Mouse (Mus musculus) lung, adult 2 months (tissue): Measurements from ENCODE around the gene Cmss1. TPM values are rescaled to one million over a fixed set of nuclear protein-coding genes. Genes with fewer than 3 reads are reported as not detected.

Experiments
- DNase-seq: peaks from one replicate; pipeline ENCODE4 v3.0.0; 2022
- H3K4me1 ChIP-seq: fragments of 200-500 bp; 2 replicates; pipeline ENCODE4 v1.6.1; 2011; ENCODE audit warnings: low read length; ENCODE audit not compliant: control insufficient read depth, insufficient read depth
- H3K4me3 ChIP-seq: fragments of 200-500 bp; replicated peaks from 2 replicates; pipeline ENCODE3; 2011; ENCODE audit warnings: low read depth, mild to moderate bottlenecking, control low read depth, low read length; ENCODE audit errors: extremely low read depth
- CTCF ChIP-seq: fragments of 200-500 bp; IDR thresholded peaks from 2 replicates; pipeline ENCODE4 v1.5.1; 2011; ENCODE audit warnings: mild to moderate bottlenecking, low read length, control low read depth; ENCODE audit not compliant: insufficient read depth
- POLR2A ChIP-seq: fragments of 200-500 bp; IDR thresholded peaks from 2 replicates; pipeline ENCODE4 v1.6.1; 2011; ENCODE audit warnings: low read depth, mild to moderate bottlenecking, control low read depth, low read length, borderline replicate concordance; ENCODE audit errors: extremely low read depth
- WGBS: fragments of 180-500 bp; shearing (Covaris S2); methylation state at CpG from one replicate; pipeline ENCODE4 v1.1.7; 2018; 5-methylcytosine and 5-hydroxymethylcytosine counted together
- polyA plus RNA-seq: library from polyadenylated mRNA; depleted of rRNA; stranded (reverse); fragments of >200 nt; gene quantifications from 2 replicates; pipeline ENCODE4 v1.2.3, GENCODE M21; 2012

Cmss1 gene
- polyA plus RNA-seq, 1 experiment, result 8.0 TPM

DNA sequence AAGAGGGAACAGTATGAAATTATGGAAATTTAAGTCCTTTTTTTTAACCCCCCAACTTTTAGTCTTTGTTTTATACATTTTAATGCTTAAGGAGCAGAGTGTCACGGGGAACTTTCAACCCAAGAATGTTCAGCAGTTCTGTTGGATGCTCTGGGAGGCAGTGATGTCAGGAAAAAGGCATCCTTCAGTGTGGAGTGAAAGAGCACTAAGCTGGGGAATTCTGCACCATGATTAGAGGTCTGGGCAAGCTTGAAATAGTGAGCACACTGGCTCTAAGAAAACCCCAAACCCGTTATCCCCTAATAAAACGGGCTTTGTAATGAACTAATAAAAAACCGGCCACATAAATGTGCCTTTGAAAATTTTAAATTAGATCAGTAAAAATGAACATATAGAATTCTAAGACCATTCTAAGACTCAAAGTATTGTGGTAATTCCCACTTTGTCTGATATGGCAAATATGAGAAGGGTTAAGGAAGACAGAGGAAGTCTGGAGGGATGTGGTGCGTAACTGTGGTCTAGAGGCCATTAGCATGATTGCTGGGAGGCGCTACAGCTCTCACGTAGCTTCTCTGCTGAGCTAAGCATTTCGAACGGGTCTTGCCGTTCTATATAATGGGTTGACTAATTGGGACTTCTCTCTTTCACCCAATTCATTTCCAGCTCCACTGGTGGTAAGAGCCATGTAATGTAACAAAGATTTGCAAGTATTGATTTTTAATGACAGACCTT, 165.8 kb downstream of the Cmss1 start:
- Histone ChIP-seq H3K4me1 (no peaks in the 10 kb centered on the region; the same call in 1 of the 2 replicates), H3K4me3 (no peak overlapping the region)
- TF ChIP-seq POLR2A, result no peak
- no peak for TF ChIP-seq CTCF
- whole genome bisulfite sequencing, result 81% methylated on average over 10 of the region's 10 CpGs
- DNase-seq, result no peak

DNA sequence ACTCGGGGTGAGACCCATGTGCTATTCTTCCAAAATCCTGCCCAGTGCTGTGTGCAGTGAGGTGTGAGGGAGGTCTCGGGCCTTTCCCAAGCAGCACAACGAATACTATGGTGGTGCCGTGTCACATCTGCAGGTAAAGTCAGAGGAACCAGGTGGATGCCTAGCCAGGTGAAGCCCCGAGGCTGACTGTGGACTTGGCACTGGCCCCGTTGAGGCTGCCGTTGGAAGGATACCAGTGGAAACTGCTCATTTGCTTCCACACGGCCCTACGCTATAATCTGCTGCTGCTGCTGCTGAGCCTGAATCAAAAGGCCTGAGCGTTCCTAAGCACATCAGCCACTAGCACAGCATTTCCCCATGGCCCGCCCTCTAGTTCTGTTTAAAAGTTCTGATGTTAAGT, 167.5 kb downstream of the Cmss1 start:
- Histone ChIP-seq H3K4me3 (no peak overlapping the region), H3K4me1 (peaks cover 2% of the 10 kb centered on the region; the same call in 1 of the 2 replicates)
- no peak for DNase-seq
- WGBS, result 84% methylated on average over 11 of the region's 11 CpGs
- TF ChIP-seq POLR2A (no peak), CTCF (no peak)

DNA sequence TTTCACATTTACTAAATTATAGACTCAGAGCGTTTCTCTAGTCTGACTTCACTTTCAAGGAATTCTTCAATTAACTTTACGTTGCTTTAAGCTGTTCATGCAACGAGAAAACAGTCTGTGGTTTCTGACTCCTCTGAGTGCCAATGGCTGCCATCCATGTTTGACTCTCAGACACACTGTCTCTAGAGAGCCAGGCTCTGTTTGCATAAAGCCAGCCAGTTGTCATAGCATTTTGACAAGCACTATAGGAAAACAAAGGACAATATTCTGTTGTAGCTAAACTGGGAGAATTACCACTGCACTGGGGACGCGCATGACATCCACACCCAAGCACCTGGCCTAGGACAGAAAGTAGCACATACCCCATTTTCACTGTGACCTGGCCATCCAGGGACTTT, 168.4 kb downstream of the Cmss1 start:
- DNase-seq, result no peak
- H3K4me1 ChIP-seq, result peaks cover 2% of the 10 kb centered on the region; the same call in 1 of the 2 replicates
- no peak for TF ChIP-seq CTCF
- no peak for TF ChIP-seq POLR2A
- WGBS, result 60% methylated on average over 5 of the region's 5 CpGs
- H3K4me3 ChIP-seq, result no peak overlapping the region

DNA sequence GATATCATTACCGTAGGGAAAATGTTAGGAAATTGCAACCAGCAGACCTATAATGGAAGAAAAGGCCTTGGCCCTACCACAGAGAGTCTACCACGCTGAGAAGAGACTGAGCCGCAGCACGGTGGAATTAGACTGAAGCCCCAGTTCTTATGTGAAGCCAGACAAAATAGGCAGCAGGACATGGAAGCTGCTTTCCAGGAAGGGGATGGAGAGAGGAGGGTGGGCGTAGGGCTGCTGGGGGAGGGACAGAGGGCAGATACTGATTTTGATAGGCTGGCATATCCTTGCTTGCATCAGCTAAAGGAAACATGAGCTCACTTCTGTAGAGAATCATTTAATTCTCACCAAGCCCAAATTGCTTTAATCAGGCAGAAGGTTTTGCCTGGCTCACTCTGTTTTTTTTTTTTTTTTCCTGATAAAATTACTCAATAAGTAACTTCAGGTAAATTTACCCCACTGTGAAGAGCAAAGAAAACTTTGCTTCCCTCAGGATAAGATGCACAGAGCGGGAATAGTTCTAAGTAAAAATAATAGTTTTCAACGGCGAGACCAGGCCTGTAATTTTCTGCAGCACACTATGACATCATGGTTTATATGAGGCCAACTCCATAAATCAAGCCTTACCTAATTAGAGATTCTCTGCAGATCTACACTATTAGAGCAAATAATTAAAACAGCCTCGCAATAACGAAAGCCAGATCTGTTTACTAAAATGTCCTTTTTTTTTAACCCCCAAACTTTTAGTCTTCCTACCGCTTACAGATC, 169.0 kb downstream of the Cmss1 start:
- WGBS, result 71% methylated on average over 11 of the region's 11 CpGs
- DNase-seq, result no peak
- no peak overlapping the region for H3K4me3 ChIP-seq

DNA sequence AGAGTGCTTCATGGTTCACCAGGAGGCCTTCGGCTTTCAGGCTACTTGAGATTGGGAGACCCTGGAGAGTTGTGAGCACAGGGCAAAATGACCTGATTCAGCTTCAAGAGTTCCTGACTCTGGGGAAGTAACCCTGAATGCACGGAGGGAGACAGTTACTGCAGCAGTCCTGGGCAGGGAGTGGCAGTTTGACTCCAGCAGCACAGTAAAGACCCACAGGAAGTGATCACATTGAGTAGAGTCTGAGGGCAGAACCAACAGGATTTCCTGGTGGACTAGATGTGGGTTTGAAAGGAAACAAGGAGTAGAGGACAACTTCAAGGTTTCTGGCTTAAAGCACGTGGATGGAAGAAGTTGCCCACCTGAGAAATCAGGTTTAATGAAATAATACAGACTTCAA, 172.0 kb downstream of the Cmss1 start:
- Histone ChIP-seq H3K4me1 (peaks cover 2% of the 10 kb centered on the region; the same call in 1 of the 2 replicates), H3K4me3 (no peak overlapping the region)
- peak; percentile 41; the same call in 1 of the 2 replicates for TF ChIP-seq POLR2A
- no peak for TF ChIP-seq CTCF
- DNase-seq, result no peak
- WGBS, result 54% methylated on average over 3 of the region's 3 CpGs

More for the DNA sequence above, 169.0 kb downstream of the Cmss1 start:
- TF ChIP-seq CTCF (no peak), POLR2A (no peak)
- peaks cover 2% of the 10 kb centered on the region; the same call in 1 of the 2 replicates for H3K4me1 ChIP-seq

DNA sequence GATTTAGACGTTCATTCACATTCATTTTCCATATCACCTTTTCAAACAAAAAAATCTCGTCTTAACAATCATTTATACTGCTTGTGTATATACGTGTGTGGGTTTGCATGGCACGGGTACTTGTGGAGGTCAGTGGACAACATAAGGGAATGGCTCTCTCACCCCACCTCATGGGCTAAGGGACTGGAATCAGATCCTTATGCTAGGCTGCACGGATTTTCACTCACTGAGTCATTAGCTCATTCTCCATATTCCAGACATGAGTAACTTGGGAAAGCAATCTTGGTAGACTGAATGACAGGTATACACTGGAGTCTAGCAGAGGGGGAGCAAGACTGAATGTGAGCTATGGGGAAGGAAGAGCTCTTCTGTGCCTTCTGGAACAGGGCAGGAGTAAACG, 173.0 kb downstream of the Cmss1 start:
- Histone ChIP-seq H3K4me3 (no peak overlapping the region), H3K4me1 (peaks cover 2% of the 10 kb centered on the region; the same call in 1 of the 2 replicates)
- TF ChIP-seq CTCF, result no peak
- no peak for TF ChIP-seq POLR2A
- 89% methylated on average over 6 of the region's 6 CpGs for WGBS
- DNase-seq, result no peak

DNA sequence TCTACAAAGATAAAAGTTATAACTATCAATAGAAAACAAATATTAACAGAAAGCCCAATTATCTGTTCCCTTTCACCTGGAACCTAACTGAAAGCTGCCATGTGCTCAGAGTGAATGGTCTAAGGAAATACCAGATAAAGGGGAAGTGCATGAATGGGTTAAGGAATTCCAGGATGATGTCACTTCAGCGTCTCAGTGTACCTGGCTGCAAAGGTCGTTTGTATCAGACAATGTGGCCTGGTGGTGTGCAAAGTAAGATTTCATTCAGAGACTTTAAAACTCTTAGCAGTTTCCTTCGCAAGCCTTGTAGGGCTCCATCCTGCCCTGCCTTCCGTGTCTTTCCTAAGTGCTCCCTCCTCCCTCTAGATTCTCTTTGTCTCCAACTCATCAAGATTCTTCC, 173.5 kb downstream of the Cmss1 start:
- DNase-seq, result no peak
- WGBS, result 57% methylated on average over 4 of the region's 4 CpGs
- no peak for TF ChIP-seq POLR2A
- Histone ChIP-seq H3K4me3 (no peak overlapping the region), H3K4me1 (peaks cover 2% of the 10 kb centered on the region; the same call in 1 of the 2 replicates)

DNA sequence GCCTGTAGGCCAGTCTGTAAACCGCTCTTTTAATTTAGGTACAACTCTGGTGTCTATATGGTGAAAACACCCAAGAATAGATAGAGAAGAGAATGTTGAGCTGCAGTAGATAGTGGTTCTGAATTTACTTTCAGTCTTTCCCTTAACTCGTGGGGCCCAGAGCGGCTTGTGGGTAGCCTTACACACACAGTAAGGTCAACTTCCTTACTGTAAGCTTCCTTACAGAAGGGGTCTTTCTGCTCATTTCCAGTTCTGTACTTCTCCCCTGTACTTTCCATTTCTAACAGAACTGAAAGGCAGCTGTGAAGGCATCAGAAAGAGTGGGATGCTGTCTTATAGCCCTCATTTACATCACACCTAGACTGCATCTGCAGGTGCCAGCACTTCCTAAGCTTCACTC, 175.4 kb downstream of the Cmss1 start:
- TF ChIP-seq POLR2A, result no peak
- no peak for TF ChIP-seq CTCF
- WGBS, result 83% methylated on average over 3 of the region's 3 CpGs
- H3K4me3 ChIP-seq, result no peak overlapping the region
- H3K4me1 ChIP-seq, result peaks cover 2% of the 10 kb centered on the region; the same call in 1 of the 2 replicates
- no peak for DNase-seq

DNA sequence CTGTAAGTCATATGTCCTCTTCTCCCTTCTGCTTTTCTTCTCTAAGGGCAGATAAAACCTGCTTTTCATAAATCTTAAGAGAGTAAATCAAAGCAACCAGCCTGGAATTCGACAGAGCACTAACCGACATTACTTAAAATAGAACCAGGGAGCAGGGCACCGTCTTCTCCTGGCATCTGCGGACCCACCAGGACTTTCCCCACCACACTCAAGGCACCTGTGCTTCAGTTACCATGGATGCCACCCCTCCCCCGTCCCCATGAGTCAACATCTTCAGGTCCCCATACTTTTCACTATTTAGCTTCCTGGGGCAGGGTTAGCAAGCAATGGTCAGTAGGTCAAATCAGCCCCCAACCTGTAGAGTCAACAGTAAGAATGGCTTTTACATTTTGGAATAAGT, 177.7 kb downstream of the Cmss1 start:
- Histone ChIP-seq H3K4me3 (no peak overlapping the region), H3K4me1 (no peaks in the 10 kb centered on the region)
- 79% methylated on average over 5 of the region's 5 CpGs for WGBS
- no peak for TF ChIP-seq POLR2A
- TF ChIP-seq CTCF, result no peak
- no peak for DNase-seq
